Mouse (Mus musculus): Measurements from ENCODE around the gene Olfr283.
A peak's percentile ranks its signal among the peaks of the same experiment; 100 is the strongest.
"Not testable (repeated sequence)": the region's sequence is repeated elsewhere in the genome, so short reads cannot be mapped to it uniquely, and the experiment has no call there.

The Olfr283 gene

GRCm38 (mm10) chr15:98380846-98381245 lies at the start of gene Olfr283:
TSS of gene Olfr283 (minus strand) at chr15:98380946.
- DNase-seq (ENCODE audit: low spot score) = no peak

- no peak for DNase-seq (ENCODE audit: low spot score)
Measured at GRCm38 (mm10) chr15:98425188-98425587, 44.4 kb upstream of the Olfr283 start.

- DNase-seq (ENCODE audit: low spot score) = no peak
Measured at GRCm38 (mm10) chr15:98424753-98425152, 44.0 kb upstream of the Olfr283 start.

GRCm38 (mm10) chr15:98424326-98424725 lies 43.6 kb upstream of the Olfr283 start:
- no peak for DNase-seq (ENCODE audit: low spot score)

GRCm38 (mm10) chr15:98420897-98421296 lies 40.2 kb upstream of the Olfr283 start:
- DNase-seq (ENCODE audit: low spot score) = no peak

- no peak for DNase-seq (ENCODE audit: low spot score)
Measured at GRCm38 (mm10) chr15:98418096-98418495, 37.4 kb upstream of the Olfr283 start.

- peak; percentile 61 for DNase-seq (ENCODE audit: low spot score)
Measured at GRCm38 (mm10) chr15:98417285-98417684, 36.5 kb upstream of the Olfr283 start.

GRCm38 (mm10) chr15:98416802-98417201 lies 36.1 kb upstream of the Olfr283 start:
- not testable (repeated sequence) for DNase-seq (ENCODE audit: low spot score)

GRCm38 (mm10) chr15:98415996-98416395 lies 35.2 kb upstream of the Olfr283 start:
- DNase-seq (ENCODE audit: low spot score) = no peak

- DNase-seq (ENCODE audit: low spot score) = no peak
Measured at GRCm38 (mm10) chr15:98410249-98410648, 29.5 kb upstream of the Olfr283 start.

GRCm38 (mm10) chr15:98409635-98410034 lies 28.9 kb upstream of the Olfr283 start:
- no peak for DNase-seq (ENCODE audit: low spot score)

- peak; percentile 49 for DNase-seq (ENCODE audit: low spot score)
Measured at GRCm38 (mm10) chr15:98408406-98409060, 27.8 kb upstream of the Olfr283 start.

GRCm38 (mm10) chr15:98402356-98402755 lies 21.6 kb upstream of the Olfr283 start:
- DNase-seq (ENCODE audit: low spot score) = no peak

GRCm38 (mm10) chr15:98397136-98397535 lies 16.4 kb upstream of the Olfr283 start:
- DNase-seq (ENCODE audit: low spot score) = no peak

- no peak for DNase-seq (ENCODE audit: low spot score)
Measured at GRCm38 (mm10) chr15:98391903-98392187, 11.1 kb upstream of the Olfr283 start.

GRCm38 (mm10) chr15:98391081-98391902 lies 10.5 kb upstream of the Olfr283 start:
- DNase-seq (ENCODE audit: low spot score) = no peak

GRCm38 (mm10) chr15:98389796-98390195 lies 9.1 kb upstream of the Olfr283 start:
- DNase-seq (ENCODE audit: low spot score) = peak; percentile 83

GRCm38 (mm10) chr15:98387621-98388020 lies 6.9 kb upstream of the Olfr283 start:
- no peak for DNase-seq (ENCODE audit: low spot score)

- no peak for DNase-seq (ENCODE audit: low spot score)
Measured at GRCm38 (mm10) chr15:98378209-98378608, 2.5 kb downstream of the Olfr283 start.

GRCm38 (mm10) chr15:98340887-98341286 lies 39.9 kb downstream of the Olfr283 start, which contains the start of gene Olfr284:
TSS of gene Olfr284 (minus strand) at chr15:98340987.
- DNase-seq (ENCODE audit: low spot score) = no peak

Measured in retina, embryonic 14.5 days (tissue).